Mouse (Mus musculus) 416B (cell line): ENCODE data around the gene Elmo1.

Source experiments
- DNase-seq: peaks from one replicate; pipeline ENCODE4 v3.0.0; 2011; ENCODE audit warnings: low read depth

Gene Elmo1

DNA sequence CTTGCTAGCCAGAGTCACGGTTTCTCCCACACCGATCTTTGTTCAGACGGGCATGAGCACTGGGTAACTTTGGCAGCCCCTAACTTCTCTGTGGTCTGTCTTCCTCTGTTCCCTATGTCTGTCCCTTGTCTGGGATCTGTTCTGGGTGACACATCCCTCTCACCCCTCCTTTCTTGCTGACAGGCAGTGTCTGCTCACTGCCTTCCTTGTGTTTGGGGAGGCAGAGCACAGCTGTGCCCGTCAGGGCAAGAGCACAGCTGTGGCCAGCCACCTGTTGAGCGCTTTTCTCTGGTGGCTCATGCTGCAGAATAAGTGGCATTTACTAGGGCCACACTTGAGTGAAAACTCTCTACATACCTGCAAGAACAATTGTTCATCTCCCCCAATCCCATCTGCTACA, 116.7 kb downstream of the Elmo1 start:
- no peak for DNase-seq

DNA sequence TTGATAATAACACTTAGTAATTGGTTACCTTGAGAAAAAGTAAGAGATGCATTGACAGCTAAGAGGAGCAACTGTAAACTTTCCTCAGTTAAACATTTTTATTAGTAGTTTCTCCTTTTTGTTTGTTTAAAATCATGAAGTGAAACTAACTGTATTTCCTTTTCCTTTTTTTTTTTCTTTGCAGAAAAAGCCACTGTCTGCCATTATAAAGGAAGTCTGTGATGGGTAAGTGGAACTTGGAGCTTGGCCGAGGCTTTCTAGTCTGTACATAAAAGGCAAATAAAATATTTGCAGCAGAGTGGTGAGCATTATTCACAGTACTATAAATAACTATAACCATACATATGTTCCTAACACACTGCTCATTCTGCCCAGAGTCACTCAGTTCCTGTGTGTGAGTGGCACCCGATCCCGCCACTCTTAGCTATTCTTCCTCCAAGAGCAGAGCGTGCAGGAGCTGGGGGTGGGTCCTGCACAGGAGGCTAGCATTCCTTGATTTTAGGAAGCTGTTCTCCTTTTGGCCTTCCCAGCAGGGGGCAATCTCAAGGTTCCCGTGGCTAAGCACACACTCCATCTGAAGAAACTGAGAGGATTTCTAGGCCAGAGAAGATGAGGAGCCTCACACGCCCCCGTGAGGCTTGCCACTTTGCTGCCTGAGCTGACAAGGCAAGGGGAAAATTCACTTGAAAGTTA, 117.7 kb downstream of the Elmo1 start:
- DNase-seq: no peak

DNA sequence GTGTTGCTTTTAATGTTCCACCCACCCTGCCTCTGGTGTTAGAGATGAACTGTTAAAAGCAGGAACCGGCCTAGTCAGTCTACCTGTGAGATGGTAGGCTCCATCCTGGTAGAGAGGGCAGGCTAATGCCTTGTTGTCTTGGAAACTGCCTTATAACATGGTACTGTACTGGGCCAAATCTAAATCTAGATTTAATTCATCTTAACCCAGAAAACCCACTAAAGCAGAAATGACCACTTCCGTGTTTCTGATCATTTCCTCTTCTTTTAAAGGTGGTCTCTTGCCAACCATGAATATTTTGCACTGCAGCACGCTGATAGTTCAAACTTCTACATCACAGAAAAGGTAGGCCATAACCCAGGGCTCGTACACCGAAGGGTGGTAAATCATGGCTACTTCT, 118.5 kb downstream of the Elmo1 start:
- no peak for DNase-seq

DNA sequence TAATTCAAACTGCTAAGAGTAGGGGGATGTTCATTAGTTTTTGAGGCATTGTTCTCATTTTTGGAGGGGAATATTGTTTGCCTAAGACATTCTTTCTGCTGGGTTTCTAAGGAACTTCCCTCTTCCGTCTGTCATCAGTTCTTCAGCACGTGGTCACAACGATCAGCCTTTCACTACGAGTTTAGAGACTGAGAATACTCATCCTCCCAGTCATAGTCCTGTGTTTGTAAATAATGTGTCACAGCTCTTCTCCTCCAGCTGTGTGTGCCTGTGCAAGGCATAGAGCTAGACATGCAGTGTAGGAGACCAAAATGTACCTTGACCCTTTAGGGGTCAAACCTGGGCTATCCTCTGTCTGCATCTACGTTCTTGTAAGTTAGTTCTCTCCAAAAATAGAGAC, 121.4 kb downstream of the Elmo1 start:
- no peak for DNase-seq

DNA sequence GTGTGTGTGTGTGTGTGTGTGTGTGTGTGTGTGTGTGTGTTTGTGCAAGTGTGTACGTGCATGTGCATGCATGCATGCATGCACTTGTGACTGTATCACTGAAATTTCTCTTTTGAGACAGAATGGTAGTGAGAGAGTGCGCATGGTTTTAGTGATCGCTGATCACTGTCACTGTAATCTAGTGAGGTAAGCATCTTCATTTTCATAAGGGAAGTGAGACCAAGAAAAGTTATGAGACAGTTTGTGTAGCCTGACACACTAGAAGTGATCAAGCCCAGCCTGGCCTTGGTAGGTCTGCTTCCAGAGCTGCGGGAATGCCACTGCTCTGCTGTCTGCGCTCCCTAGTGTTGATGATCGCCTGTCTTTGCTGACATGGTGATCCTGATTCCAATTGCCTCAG, 122.3 kb downstream of the Elmo1 start:
- DNase-seq: no peak

DNA sequence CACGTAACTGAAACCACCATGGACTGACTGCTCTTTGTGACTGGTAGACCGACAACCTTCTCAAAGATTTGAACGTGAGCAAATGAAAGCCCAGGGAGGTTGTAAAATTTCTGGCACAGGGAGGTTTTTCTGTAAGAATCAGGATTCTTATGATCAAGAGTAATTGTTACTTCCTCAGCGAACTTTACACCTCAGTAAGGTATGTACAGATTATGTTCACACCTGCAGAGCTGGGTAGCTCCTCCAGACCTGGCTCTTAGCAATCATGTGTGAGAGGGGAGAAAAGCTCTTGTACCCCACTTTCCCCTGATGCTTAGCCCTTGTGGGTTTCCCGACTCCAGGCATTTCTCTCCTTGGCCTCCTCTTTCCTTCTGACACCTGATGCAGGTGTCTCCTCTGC, 123.5 kb downstream of the Elmo1 start:
- DNase-seq: no peak

DNA sequence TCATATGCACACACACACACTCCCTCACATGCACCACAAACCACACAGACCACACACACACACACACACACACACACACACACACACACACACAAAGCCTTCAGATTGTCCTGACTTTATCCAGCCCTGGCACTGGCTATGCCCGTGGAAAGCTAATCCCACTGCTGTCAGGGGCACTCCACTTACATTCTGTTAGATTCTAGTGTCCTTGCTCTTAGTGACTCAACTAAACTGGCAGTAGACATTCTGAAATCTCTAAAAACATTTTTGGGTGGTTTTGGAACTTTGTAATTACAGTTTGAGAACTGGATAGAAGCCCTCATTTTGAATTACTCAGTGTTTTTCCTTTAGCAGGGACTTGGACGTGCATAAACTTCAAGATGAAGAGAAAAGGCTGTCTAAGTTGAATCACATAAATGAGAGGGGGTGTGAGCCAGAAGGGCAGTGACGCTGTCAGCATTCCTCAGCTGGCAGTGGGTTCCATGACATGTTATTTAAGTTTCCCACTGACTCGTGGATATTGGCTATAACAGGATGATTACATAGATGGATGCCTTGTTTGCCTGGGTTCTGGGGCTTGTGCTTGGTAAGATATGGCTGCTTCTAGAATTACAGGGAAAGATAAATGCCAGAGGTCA, 127.2 kb downstream of the Elmo1 start:
- DNase-seq: no peak

DNA sequence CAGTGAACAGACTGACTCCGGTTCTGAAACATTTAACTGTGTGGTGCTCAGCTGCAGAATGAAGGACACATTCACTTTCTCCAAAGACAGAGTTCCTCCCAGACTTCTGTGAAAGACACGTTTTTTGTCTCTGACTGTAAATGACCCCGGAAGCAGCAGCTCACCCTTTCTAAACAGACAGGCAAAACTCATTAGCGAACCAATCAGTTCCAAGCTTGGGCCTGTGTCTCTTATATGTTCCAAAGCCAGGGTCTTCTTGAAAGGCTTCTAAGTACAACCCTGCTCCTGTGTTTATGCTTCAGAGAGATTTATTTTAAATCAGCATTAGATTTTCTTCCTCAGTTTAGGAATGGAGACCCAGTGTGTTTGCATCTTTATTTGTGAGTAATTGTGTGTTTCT, 127.7 kb downstream of the Elmo1 start:
- no peak for DNase-seq

DNA sequence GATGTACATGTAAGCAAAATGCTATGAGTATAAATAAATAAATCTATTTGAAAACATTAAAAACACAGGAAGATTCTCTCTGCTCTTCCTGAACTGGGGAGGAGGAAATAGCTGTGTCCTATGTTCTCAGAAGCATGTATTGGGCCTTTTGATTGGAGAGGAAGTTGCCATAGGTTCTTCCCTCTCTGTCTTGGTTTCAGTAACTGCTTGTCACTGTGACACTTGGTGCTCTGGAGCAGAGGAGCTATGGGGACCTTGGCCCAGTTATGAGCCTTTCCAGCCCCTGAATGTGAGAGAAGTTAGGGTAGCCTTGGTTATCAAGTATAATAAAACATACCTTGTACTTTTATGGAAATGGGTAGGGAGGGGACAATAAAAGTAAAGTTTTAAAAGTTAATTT, 130.0 kb downstream of the Elmo1 start:
- DNase-seq: no peak

DNA sequence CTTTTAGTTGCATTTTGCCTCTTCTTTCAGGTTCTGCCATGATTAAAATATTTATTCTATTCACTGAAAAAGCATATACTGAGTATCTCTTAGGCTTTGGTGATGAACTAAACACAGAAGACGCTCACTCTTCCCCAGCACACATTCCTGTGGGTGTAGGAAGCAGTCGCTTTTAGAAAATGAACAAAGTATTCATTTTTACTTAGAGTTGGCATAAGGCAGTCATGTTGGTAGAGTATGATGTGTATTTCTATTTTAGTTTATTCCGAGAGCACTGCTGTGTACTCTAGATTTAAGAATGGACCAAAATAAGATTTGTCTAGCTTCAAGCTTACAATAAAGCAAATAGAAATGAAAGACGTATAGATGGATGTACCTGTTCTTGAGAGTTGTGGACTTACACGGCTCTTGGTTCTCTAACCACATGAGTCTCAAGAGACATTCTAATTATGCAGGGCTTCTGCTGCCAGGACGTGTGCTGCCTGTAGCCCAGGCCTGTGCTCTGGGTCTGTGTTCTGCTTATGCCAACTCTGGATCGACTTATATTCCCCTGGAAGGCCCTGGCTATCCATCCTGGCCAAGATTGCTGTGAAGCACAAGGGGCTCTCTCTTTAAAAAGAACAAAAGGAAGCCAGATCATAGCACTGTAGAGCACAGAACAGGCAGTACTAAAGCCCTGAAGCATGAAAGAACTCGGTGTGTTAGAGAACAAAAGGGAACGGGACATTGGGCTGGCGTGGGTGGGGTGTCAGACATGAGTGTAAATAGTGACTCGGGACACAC, 137.7 kb downstream of the Elmo1 start:
- no peak for DNase-seq

DNA sequence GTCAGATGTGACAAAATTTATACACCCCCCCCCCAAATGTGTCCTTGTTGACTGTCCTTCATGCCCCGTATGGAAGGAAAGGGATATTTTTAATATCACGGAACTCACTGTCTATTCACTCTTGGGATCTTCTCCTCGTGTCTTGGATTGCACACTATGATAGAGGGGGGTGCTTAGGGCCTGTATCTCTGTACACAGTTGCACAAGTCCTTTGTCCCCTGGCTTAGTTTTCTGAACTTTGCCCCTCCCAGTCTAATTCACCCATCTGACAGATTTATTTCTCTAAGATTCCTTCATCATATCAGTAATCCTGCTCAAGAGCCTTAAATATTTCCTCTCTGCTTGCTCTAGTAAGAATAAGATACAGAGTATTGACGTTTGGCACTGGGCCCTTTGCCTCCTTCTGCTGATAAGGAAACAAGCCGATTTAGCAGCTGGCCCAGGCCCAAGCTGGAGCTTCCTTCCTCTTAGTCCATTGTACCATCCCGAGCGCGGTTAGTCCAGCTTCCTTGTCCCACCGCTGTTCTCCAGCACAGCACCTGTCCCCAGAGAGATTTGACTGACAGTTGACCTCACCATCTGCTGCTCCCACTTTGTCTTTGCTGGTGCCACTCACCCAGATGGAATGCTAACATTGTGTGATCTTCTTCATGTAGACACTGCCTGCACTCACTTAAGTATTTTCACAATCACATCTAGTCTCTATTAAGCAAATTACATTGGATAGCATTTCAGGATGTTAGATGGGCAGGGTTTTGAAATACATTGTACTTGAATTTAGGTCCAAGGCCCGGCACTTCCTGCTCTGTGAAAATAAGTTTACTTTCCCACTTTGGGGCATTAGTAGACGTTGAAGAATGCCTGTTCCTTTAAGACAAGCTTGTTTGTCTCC, 141.7 kb downstream of the Elmo1 start:
- peak; percentile 75 for DNase-seq

DNA sequence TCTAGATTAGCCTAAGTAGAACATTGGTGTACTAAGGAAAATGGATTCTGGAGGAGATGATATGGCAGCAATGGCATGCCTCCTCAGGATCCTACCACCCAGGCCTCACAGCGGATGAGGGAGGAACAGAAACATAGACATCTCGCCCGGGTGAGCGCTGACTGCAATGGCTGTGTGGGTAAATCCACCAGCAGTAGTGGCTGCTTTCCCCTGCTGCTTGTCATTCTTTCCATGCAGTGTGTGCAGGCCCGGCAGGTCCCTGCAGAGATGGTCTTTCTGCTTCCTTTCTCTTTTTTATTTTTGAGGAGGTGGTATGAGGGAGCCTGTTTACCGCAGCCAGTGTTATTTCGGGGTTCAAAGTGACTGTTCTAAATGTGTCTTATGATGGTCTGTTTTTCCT, 143.3 kb downstream of the Elmo1 start:
- DNase-seq: no peak

DNA sequence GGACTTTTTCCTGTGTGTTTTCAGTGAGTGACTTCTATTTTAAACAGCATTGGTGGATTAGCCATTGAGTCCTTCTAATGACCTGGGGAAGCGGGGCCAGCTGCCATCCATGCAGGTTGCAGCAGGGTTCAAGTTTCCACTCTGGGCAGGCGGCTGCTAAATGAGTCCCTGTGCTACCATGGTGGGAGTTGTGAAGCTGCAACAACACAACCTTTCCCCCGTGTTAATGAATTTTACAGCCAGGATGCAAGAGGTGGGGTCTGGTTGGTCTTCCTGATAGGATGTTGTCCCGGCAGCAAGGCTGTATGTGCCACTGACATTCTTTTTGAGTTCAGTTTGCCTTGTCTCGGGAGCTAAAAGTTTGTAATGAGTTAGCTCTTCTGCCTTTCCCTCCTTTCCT, 147.2 kb downstream of the Elmo1 start:
- no peak for DNase-seq

DNA sequence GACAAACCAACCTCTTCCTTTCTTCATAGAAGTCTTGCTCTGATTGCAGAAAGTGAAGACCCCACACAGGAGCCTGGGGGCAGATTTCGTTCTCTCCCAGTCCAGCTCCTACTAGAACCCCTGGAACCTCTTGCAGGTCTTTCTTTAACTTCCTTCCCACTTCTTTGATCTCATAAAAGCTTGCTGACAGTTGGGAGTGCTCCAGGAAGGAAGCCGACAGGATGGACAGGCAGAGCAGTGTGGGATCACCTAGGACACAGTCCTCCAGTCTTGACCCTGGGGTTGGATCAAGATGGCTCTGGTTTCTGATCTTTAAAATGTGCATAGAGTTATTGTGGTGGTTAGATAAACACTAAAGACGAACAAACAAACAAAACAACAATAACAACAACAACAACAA, 147.8 kb downstream of the Elmo1 start:
- DNase-seq: no peak

DNA sequence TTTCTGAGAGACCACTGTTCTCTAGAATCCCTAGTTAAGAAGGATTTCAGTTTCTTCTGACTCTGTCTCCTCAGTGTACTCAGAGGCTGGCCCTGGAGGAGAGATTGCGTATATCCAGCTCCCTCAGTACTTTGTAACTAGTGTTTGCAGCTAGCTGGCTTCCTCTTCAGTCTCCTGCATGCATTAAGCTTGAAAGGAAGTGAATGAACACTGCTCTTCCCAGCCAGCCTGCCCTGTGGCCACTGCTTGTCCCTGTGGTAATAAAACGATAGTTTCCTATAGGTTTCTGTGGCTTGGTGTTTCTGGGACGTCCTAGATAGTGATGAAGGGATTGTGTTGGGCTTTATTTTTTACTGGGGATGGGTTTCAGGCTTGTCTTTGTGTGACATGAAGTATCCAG, 148.3 kb downstream of the Elmo1 start:
- peak; percentile 64 for DNase-seq

DNA sequence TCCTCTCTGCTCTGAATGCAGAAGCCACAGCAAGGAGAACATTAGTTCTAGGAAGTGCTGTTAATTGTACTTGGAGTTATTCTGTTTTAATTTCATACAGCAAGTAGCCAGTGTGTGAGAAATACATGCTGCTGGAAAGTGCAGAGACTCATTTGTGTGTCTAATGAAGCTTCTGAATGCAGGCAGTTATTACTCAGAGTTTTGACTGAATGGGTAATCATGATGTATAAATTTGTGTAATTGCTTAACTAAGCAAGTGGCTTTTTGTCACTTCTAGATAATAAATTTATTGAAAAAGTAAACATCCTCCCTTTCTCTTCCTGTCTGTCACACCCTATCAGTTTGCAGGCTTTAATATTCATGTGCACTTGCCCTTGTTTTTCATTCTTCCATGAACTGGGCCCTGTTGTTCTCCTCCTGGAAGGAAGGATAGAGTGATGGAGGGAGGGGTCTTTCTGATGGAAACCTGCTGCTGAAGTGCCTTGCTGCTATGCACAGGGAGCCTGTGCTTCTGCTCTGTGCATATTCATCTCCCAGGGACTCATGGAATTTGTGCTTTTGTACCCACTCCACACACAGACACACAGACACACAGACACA, 159.8 kb downstream of the Elmo1 start:
- DNase-seq: no peak

DNA sequence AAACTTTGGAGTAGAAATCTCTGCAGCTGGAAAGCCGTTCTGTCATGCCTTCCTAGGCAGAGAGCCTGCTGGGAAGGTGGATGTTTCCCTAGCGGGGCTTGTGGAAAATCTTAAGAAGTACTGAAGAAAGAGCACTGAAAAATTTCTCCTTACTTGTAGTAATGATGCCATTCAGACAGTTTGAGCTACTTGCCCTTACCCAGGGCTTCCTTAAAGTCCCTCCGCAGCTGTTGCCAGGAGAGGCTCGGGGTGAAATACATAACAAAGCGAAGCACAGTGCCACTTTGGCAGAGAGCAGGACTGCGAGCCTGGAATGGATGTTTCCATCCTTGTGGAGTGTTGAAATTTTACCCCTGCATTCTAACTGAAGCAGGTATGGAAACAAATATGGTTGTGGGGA, 164.5 kb downstream of the Elmo1 start:
- no peak for DNase-seq

DNA sequence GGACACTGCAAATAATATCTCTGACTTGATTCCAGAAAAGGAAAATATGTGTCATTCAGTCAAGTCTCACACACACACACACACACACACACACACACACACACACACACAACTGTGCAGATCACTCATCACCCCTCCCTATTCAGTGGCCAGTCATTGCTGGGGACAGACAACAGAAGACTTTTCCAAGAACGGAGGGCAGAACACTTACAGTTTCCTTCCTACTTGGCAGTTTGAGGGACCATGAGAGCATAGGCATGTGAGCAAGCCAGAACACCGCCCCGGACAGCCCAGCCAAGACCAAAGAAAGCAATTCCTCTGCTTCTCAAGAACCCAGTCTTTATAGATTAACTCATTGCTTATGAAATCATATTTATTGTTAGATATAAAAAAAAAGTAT, 165.0 kb downstream of the Elmo1 start:
- peak; percentile 45 for DNase-seq

DNA sequence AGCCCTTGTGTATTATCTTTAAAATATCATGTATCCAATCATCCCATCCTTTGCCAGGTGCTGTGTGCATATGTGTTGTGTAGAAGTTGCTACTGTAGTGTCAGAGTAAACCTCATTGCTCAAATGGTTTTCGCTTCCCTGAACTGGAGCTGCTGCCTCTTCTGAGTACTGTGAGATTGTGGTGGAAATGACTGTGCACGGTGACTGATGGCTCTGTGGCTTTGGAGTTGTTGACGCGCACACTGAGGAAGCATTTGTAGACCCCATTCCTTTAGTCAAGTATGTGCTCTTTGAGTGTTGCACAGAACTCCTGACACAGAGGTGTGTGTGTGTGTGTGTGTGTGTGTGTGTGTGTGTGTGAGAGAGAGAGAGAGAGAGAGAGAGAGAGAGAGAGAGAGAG, 166.2 kb downstream of the Elmo1 start:
- peak; percentile 66 for DNase-seq

DNA sequence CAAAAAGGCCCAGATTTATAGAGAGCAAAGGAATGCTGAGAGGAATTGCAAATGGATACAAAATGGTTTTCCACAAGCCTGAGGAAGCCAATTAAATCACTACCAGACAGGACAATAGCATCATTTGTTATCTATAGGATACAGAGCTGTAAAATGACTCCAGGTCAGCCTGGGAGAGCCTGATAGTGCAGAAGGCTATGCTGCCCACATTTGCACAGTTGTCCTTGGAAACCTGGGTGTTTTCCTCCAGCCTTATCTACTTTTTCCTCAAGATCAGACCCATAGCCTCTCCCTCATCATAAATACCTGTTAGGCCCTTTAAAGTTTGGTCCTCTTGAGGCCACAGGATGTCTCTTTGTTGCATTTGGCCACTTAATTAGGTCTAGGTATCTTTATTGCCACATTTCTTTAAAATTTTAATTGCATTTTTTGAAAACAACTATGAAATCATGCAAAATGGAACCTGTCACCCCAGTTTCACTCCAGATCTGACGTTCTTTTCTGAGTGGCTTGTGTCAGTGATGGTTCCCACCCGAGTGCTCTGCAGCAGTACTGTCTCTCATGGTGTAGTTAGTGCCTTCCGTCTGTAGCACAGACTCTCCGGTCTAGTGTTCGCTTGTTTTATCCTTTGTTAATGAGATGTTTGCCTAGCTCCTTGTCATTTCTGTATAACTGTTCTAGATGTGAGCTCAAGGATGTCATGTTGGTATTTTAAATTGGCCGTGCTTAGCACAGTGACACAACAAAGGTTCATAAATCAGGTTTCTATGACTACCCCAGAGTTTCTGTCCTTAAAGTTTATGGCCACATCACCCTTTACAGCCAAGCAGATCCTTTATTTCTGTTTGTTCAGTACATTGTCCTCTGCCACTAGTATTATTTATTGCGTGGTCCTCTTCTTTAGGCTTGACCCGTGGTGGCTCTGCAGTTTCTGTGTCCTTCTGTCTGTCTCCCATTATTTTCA, 167.4 kb downstream of the Elmo1 start:
- DNase-seq: peak; percentile 17

DNA sequence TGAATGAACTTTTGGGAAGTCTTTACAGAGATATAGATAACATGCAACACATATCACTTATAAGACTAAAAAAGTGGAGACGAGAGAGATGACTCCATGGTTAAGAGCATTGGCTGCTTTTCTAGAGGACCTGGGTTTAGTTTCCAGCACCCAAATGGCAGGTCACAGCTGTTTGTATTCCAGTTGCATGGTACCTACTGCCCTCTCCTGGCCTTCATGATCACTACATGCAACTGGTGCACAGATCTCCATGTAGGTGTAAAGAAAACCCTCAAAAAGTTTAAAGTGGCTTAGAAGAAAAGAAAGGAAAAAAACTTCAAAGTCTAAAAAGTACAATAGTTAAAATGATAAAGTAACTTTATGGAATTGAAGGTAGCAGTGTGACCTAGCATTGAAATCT, 172.8 kb downstream of the Elmo1 start:
- peak; percentile 27 for DNase-seq
